Mouse (Mus musculus): ENCODE measurements around the gene Acta2.

The Acta2 gene

GRCm38 (mm10) chr19:34192008-34192963, 63.1 kb downstream of the Acta2 start, which contains the start of gene Stambpl1:
Gene Stambpl1, plus strand, starts transcription at chr19:34192229.
- DNase-seq (ENCODE audit: inconsistent ontology term) = peak; percentile 82

DNA sequence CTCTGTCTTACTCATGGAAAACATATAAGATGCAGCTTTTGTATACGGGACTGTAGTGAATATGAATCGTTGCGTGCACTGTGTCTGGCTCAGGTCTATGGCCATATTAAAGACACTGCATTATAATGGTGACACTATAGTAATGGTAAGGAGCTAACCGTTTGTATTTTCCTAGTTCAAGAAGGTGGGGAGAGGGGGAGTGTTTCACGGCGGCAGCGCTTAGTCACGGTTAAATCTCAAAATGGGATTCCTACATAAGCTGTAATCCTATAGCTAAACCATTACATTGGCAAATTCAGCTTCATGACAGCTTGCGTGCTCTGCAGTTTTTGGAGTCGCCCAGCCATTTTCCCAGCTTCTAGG, 63.8 kb downstream of the Acta2 start:
- DNase-seq (ENCODE audit: inconsistent ontology term) = no peak
